Mouse (Mus musculus): ENCODE measurements around the gene Olfm4.

Gene Olfm4

GRCm38 (mm10) chr14:79983781-79984180 lies at the start of gene Olfm4:
Gene Olfm4, plus strand, starts transcription at chr14:79984081.
- no peak for DNase-seq (ENCODE audit: low spot score in 2 of 2)

GRCm38 (mm10) chr14:79934426-79934825 lies 49.5 kb upstream of the Olfm4 start:
- DNase-seq (ENCODE audit: low spot score in 2 of 2): no peak

- DNase-seq (ENCODE audit: low spot score in 2 of 2): no peak
Measured at GRCm38 (mm10) chr14:79936879-79937468, 46.9 kb upstream of the Olfm4 start.

- DNase-seq (ENCODE audit: low spot score in 2 of 2): no peak
Measured at GRCm38 (mm10) chr14:79945876-79946275, 38.0 kb upstream of the Olfm4 start.

- no peak for DNase-seq (ENCODE audit: low spot score in 2 of 2)
Measured at GRCm38 (mm10) chr14:79955678-79956077, 28.2 kb upstream of the Olfm4 start.

GRCm38 (mm10) chr14:79957789-79958487 lies 25.9 kb upstream of the Olfm4 start:
- DNase-seq (ENCODE audit: low spot score in 2 of 2): no peak

GRCm38 (mm10) chr14:79961187-79961586 lies 22.7 kb upstream of the Olfm4 start:
- DNase-seq (ENCODE audit: low spot score in 2 of 2): no peak

GRCm38 (mm10) chr14:79961602-79962001 lies 22.3 kb upstream of the Olfm4 start:
- DNase-seq (ENCODE audit: low spot score in 2 of 2): no peak

GRCm38 (mm10) chr14:79970165-79970564 lies 13.7 kb upstream of the Olfm4 start:
- no peak for DNase-seq (ENCODE audit: low spot score in 2 of 2)

- DNase-seq (ENCODE audit: low spot score in 2 of 2): no peak
Measured at GRCm38 (mm10) chr14:79970928-79971738, 12.7 kb upstream of the Olfm4 start.

- no peak for DNase-seq (ENCODE audit: low spot score in 2 of 2)
Measured at GRCm38 (mm10) chr14:79981437-79981836, 2.4 kb upstream of the Olfm4 start.

- DNase-seq (ENCODE audit: low spot score in 2 of 2): no peak
Measured at GRCm38 (mm10) chr14:79985137-79985670, 1.3 kb downstream of the Olfm4 start.

- DNase-seq (ENCODE audit: low spot score in 2 of 2): no peak
Measured at GRCm38 (mm10) chr14:79985696-79986095, 1.8 kb downstream of the Olfm4 start.

- DNase-seq (ENCODE audit: low spot score in 2 of 2): no peak
Measured at GRCm38 (mm10) chr14:79986831-79987230, 3.0 kb downstream of the Olfm4 start.

- DNase-seq (ENCODE audit: low spot score in 2 of 2): no peak
Measured at GRCm38 (mm10) chr14:79989785-79990184, 5.9 kb downstream of the Olfm4 start.

GRCm38 (mm10) chr14:79990547-79990946 lies 6.7 kb downstream of the Olfm4 start:
- no peak for DNase-seq (ENCODE audit: low spot score in 2 of 2)

- DNase-seq (ENCODE audit: low spot score in 2 of 2): no peak
Measured at GRCm38 (mm10) chr14:79997534-79997933, 13.7 kb downstream of the Olfm4 start.

- no peak for DNase-seq (ENCODE audit: low spot score in 2 of 2)
Measured at GRCm38 (mm10) chr14:80000110-80000531, 16.2 kb downstream of the Olfm4 start.

- DNase-seq (ENCODE audit: low spot score in 2 of 2): no peak
Measured at GRCm38 (mm10) chr14:80007686-80008085, 23.8 kb downstream of the Olfm4 start.

GRCm38 (mm10) chr14:80010426-80010825 lies 26.5 kb downstream of the Olfm4 start:
- no peak for DNase-seq (ENCODE audit: low spot score in 2 of 2)

GRCm38 (mm10) chr14:80014966-80015365 lies 31.1 kb downstream of the Olfm4 start:
- no peak for DNase-seq (ENCODE audit: low spot score in 2 of 2)

GRCm38 (mm10) chr14:80016112-80016511 lies 32.2 kb downstream of the Olfm4 start:
- peak; percentile 28 to 66 for DNase-seq (ENCODE audit: low spot score in 2 of 2)

Data from urinary bladder, postnatal 4 days (tissue).